Mouse (Mus musculus): ENCODE measurements at regions not wholly inside any gene's neighbourhood (a gene's known extent, or its start where the extent isn't known, plus 50 kb on each side); places are given as distances from the start of the nearest gene placed in this dataset.

GRCm38 (mm10) chr16:68704569-68704968, 1083.9 kb upstream of the Cadm2 start:
- no peak for DNase-seq (ENCODE audit: low read depth, low spot score)

- DNase-seq (ENCODE audit: low read depth, low spot score) = no peak
Observed at GRCm38 (mm10) chr16:68666972-68667538, 1046.3 kb upstream of the Cadm2 start.

GRCm38 (mm10) chr16:68658436-68658835, 1037.7 kb upstream of the Cadm2 start:
- peak; percentile 44 for DNase-seq (ENCODE audit: low read depth, low spot score)

GRCm38 (mm10) chr16:68627976-68628375, 1007.3 kb upstream of the Cadm2 start:
- no peak for DNase-seq (ENCODE audit: low read depth, low spot score)

GRCm38 (mm10) chr16:68614041-68614440, 993.3 kb upstream of the Cadm2 start:
- DNase-seq (ENCODE audit: low read depth, low spot score) = peak; percentile 40
